Mouse (Mus musculus) thymus, postnatal 14 days (tissue): ENCODE measurements around the gene Atp13a3.
"Not testable (repeated sequence)": the region's sequence is repeated elsewhere in the genome, so short reads cannot be mapped to it uniquely, and the experiment has no call there.

Experiments used
- DNase-seq: peaks from one replicate; pipeline ENCODE4 v3.0.0; 2021

Atp13a3 gene

GRCm38 (mm10) chr16:30410914-30411313 is 5.1 kb upstream of the Atp13a3 start:
- no peak for DNase-seq

GRCm38 (mm10) chr16:30407513-30407912 is 1.7 kb upstream of the Atp13a3 start:
- DNase-seq: no peak

GRCm38 (mm10) chr16:30403528-30403927 is 2.2 kb downstream of the Atp13a3 start:
- no peak for DNase-seq

- peak; percentile 17 for DNase-seq
Measured at GRCm38 (mm10) chr16:30397127-30398057, 8.4 kb downstream of the Atp13a3 start.

GRCm38 (mm10) chr16:30395136-30395535 is 10.6 kb downstream of the Atp13a3 start:
- no peak for DNase-seq

GRCm38 (mm10) chr16:30390650-30391340 is 15.0 kb downstream of the Atp13a3 start:
- no peak for DNase-seq

- DNase-seq: peak; percentile 69
Measured at GRCm38 (mm10) chr16:30389831-30390649, 15.7 kb downstream of the Atp13a3 start.

GRCm38 (mm10) chr16:30389210-30389684 is 16.5 kb downstream of the Atp13a3 start:
- peak; percentile 88 for DNase-seq

- peak; percentile 98 for DNase-seq
Measured at GRCm38 (mm10) chr16:30388522-30389209, 17.1 kb downstream of the Atp13a3 start.

- peak; percentile 66 for DNase-seq
Measured at GRCm38 (mm10) chr16:30387871-30388460, 17.8 kb downstream of the Atp13a3 start.

- DNase-seq: peak; percentile 44
Measured at GRCm38 (mm10) chr16:30386911-30387439, 18.8 kb downstream of the Atp13a3 start.

GRCm38 (mm10) chr16:30385531-30385930 is 20.2 kb downstream of the Atp13a3 start:
- no peak for DNase-seq

GRCm38 (mm10) chr16:30376237-30376636 is 29.5 kb downstream of the Atp13a3 start:
- DNase-seq: no peak

- no peak for DNase-seq
Measured at GRCm38 (mm10) chr16:30374927-30375326, 30.8 kb downstream of the Atp13a3 start.

- DNase-seq: peak; percentile 65
Measured at GRCm38 (mm10) chr16:30374266-30374665, 31.5 kb downstream of the Atp13a3 start.

GRCm38 (mm10) chr16:30373286-30373685 is 32.5 kb downstream of the Atp13a3 start:
- not testable (repeated sequence) for DNase-seq

GRCm38 (mm10) chr16:30367395-30367794 is 38.4 kb downstream of the Atp13a3 start:
- DNase-seq: no peak

GRCm38 (mm10) chr16:30364604-30365003 is 41.2 kb downstream of the Atp13a3 start:
- no peak for DNase-seq

- DNase-seq: no peak
Measured at GRCm38 (mm10) chr16:30362528-30362927, 43.2 kb downstream of the Atp13a3 start.

GRCm38 (mm10) chr16:30353489-30353888 is 52.3 kb downstream of the Atp13a3 start:
- DNase-seq: not testable (repeated sequence)

- peak; percentile 21 for DNase-seq
Measured at GRCm38 (mm10) chr16:30314236-30314635, 91.5 kb downstream of the Atp13a3 start.
